Mouse (Mus musculus): ENCODE results near the gene Egf. TPM values are rescaled to one million over a fixed set of nuclear protein-coding genes. Genes with fewer than 3 reads are reported as not detected.
A peak's percentile ranks its signal among the peaks of the same experiment; 100 is the strongest.

The Egf gene
- polyA plus RNA-seq, 1 experiment = 1.7 TPM

- WGBS = 35% methylated on average over 8 of the region's 8 CpGs
- Histone ChIP-seq H3K27ac (ENCODE audit: control insufficient read depth, insufficient read depth, low read depth, low read length, poor library complexity) (no peak overlapping the region), H3K4me1 (ENCODE audit: control insufficient read depth, insufficient read depth, low read length) (no peaks in the 10 kb centered on the region), H3K4me3 (replicated peaks; ENCODE audit: control insufficient read depth, low read depth, low read length) (no peak overlapping the region)
- no peak for TF ChIP-seq POLR2A (IDR thresholded peaks at IDR 0.05; ENCODE audit: borderline replicate concordance, control insufficient read depth, low read depth, low read length)
- peak; percentile 45; the same call in 1 of the 2 replicates for TF ChIP-seq CTCF (IDR thresholded peaks at IDR 0.05; ENCODE audit: control insufficient read depth, insufficient read depth, low read length)
Observed at GRCm38 (mm10) chr3:129730426-129730825, 24.7 kb downstream of the Egf start.

- no peak overlapping the region for H3K27ac ChIP-seq (ENCODE audit: control insufficient read depth, insufficient read depth, low read depth, low read length, poor library complexity)
- TF ChIP-seq POLR2A (IDR thresholded peaks at IDR 0.05; ENCODE audit: borderline replicate concordance, control insufficient read depth, low read depth, low read length) (no peak), CTCF (IDR thresholded peaks at IDR 0.05; ENCODE audit: control insufficient read depth, insufficient read depth, low read length) (no peak)
- no peak overlapping the region for H3K4me3 ChIP-seq (replicated peaks; ENCODE audit: control insufficient read depth, low read depth, low read length)
- 62% methylated on average over 5 of the region's 5 CpGs for WGBS
- H3K4me1 ChIP-seq (ENCODE audit: control insufficient read depth, insufficient read depth, low read length) = no peaks in the 10 kb centered on the region
Observed at GRCm38 (mm10) chr3:129729916-129730315, 25.2 kb downstream of the Egf start.

- TF ChIP-seq CTCF (IDR thresholded peaks at IDR 0.05; ENCODE audit: control insufficient read depth, insufficient read depth, low read length) = no peak
- TF ChIP-seq POLR2A (IDR thresholded peaks at IDR 0.05; ENCODE audit: borderline replicate concordance, control insufficient read depth, low read depth, low read length) = no peak
- 79% methylated on average over 5 of the region's 5 CpGs for WGBS
Observed at GRCm38 (mm10) chr3:129725592-129725991, 29.5 kb downstream of the Egf start.

GRCm38 (mm10) chr3:129724961-129725501 lies 30.1 kb downstream of the Egf start:
- TF ChIP-seq POLR2A (IDR thresholded peaks at IDR 0.05; ENCODE audit: borderline replicate concordance, control insufficient read depth, low read depth, low read length) = peak; percentile 55
- TF ChIP-seq CTCF (IDR thresholded peaks at IDR 0.05; ENCODE audit: control insufficient read depth, insufficient read depth, low read length) = no peak
- peaks cover 1% of the 10 kb centered on the region; the same call in 1 of the 2 replicates for H3K4me1 ChIP-seq (ENCODE audit: control insufficient read depth, insufficient read depth, low read length)
- WGBS = under 1% methylated on average over 24 of the region's 24 CpGs
- peak overlapping the region; percentile 70 for H3K4me3 ChIP-seq (replicated peaks; ENCODE audit: control insufficient read depth, low read depth, low read length)
- H3K27ac ChIP-seq (ENCODE audit: control insufficient read depth, insufficient read depth, low read depth, low read length, poor library complexity) = peak overlapping the region; percentile 31; the same call in 1 of the 2 replicates

More at GRCm38 (mm10) chr3:129725592-129725991, 29.5 kb downstream of the Egf start:
- no peak overlapping the region for H3K4me3 ChIP-seq (replicated peaks; ENCODE audit: control insufficient read depth, low read depth, low read length)
- H3K27ac ChIP-seq (ENCODE audit: control insufficient read depth, insufficient read depth, low read depth, low read length, poor library complexity) = no peak overlapping the region
- H3K4me1 ChIP-seq (ENCODE audit: control insufficient read depth, insufficient read depth, low read length) = peaks cover 1% of the 10 kb centered on the region; the same call in 1 of the 2 replicates

GRCm38 (mm10) chr3:129724505-129724904 lies 30.6 kb downstream of the Egf start:
- WGBS = 58% methylated on average over 5 of the region's 5 CpGs

GRCm38 (mm10) chr3:129723311-129723710 lies 31.8 kb downstream of the Egf start:
- TF ChIP-seq POLR2A (IDR thresholded peaks at IDR 0.05; ENCODE audit: borderline replicate concordance, control insufficient read depth, low read depth, low read length) (no peak), CTCF (IDR thresholded peaks at IDR 0.05; ENCODE audit: control insufficient read depth, insufficient read depth, low read length) (no peak)
- peaks cover 1% of the 10 kb centered on the region; the same call in 1 of the 2 replicates for H3K4me1 ChIP-seq (ENCODE audit: control insufficient read depth, insufficient read depth, low read length)
- no peak overlapping the region for H3K27ac ChIP-seq (ENCODE audit: control insufficient read depth, insufficient read depth, low read depth, low read length, poor library complexity)
- 84% methylated on average over 4 of the region's 4 CpGs for WGBS
- H3K4me3 ChIP-seq (replicated peaks; ENCODE audit: control insufficient read depth, low read depth, low read length) = no peak overlapping the region

More at GRCm38 (mm10) chr3:129724505-129724904, 30.6 kb downstream of the Egf start:
- Histone ChIP-seq H3K4me3 (replicated peaks; ENCODE audit: control insufficient read depth, low read depth, low read length) (peak overlapping the region; percentile 5), H3K4me1 (ENCODE audit: control insufficient read depth, insufficient read depth, low read length) (peaks cover 1% of the 10 kb centered on the region; the same call in 1 of the 2 replicates), H3K27ac (ENCODE audit: control insufficient read depth, insufficient read depth, low read depth, low read length, poor library complexity) (no peak overlapping the region)
- TF ChIP-seq CTCF (IDR thresholded peaks at IDR 0.05; ENCODE audit: control insufficient read depth, insufficient read depth, low read length) (no peak), POLR2A (IDR thresholded peaks at IDR 0.05; ENCODE audit: borderline replicate concordance, control insufficient read depth, low read depth, low read length) (no peak)

GRCm38 (mm10) chr3:129714542-129715145 lies 40.5 kb downstream of the Egf start:
- no peak overlapping the region for H3K4me3 ChIP-seq (replicated peaks; ENCODE audit: control insufficient read depth, low read depth, low read length)
- WGBS = 86% methylated on average over 15 of the region's 15 CpGs
- no peak overlapping the region for H3K27ac ChIP-seq (ENCODE audit: control insufficient read depth, insufficient read depth, low read depth, low read length, poor library complexity)
- no peak for TF ChIP-seq POLR2A (IDR thresholded peaks at IDR 0.05; ENCODE audit: borderline replicate concordance, control insufficient read depth, low read depth, low read length)
- no peak for TF ChIP-seq CTCF (IDR thresholded peaks at IDR 0.05; ENCODE audit: control insufficient read depth, insufficient read depth, low read length)
- H3K4me1 ChIP-seq (ENCODE audit: control insufficient read depth, insufficient read depth, low read length) = no peaks in the 10 kb centered on the region

GRCm38 (mm10) chr3:129708157-129708556 lies 47.0 kb downstream of the Egf start:
- Histone ChIP-seq H3K4me1 (ENCODE audit: control insufficient read depth, insufficient read depth, low read length) (no peaks in the 10 kb centered on the region), H3K4me3 (replicated peaks; ENCODE audit: control insufficient read depth, low read depth, low read length) (no peak overlapping the region), H3K27ac (ENCODE audit: control insufficient read depth, insufficient read depth, low read depth, low read length, poor library complexity) (no peak overlapping the region)
- TF ChIP-seq POLR2A (IDR thresholded peaks at IDR 0.05; ENCODE audit: borderline replicate concordance, control insufficient read depth, low read depth, low read length) (no peak), CTCF (IDR thresholded peaks at IDR 0.05; ENCODE audit: control insufficient read depth, insufficient read depth, low read length) (peak; percentile 66)
- WGBS = 27% methylated on average over 5 of the region's 5 CpGs
